ENCODE assay signal across 8 mouse cellular contexts in genomic region chr7:141902791-141903190, GRCm38 (mm10). TPM values are rescaled to one million over a fixed set of nuclear protein-coding genes. Genes with fewer than 3 reads are reported as not detected.
A peak's percentile ranks its signal among the peaks of the same experiment; 100 is the strongest.
DNase-seq lines count a peak whose midpoint lies in the region; ATAC-seq and TF ChIP-seq lines count a peak whose summit lies in the region.

No protein-coding gene starts in this region.

- H3K4me3 ChIP-seq in gastrocnemius, adult 2 months = peak overlapping the region; percentile 90
- H3K4me3 ChIP-seq in intestine, embryonic 16.5 days (ENCODE audit: low read length) = peak overlapping the region; percentile 88
- H3K4me3 ChIP-seq in myocyte = peak overlapping the region; percentile 72

- no peaks in the 10 kb centered on the region for H3K36me3 ChIP-seq in intestine, embryonic 16.5 days (ENCODE audit: control insufficient read depth, insufficient read depth, low read length)
- H3K36me3 ChIP-seq in myocyte (ENCODE audit: control insufficient read depth, insufficient read depth) = no peaks in the 10 kb centered on the region

- H3K4me2 ChIP-seq in intestine, embryonic 16.5 days (ENCODE audit: low read depth, low read length) = peak overlapping the region; percentile 80
- peak overlapping the region; percentile 58 for H3K4me2 ChIP-seq in myocyte (ENCODE audit: low read depth)

- H3K27me3 ChIP-seq in intestine, embryonic 16.5 days (replicated peaks; ENCODE audit: control insufficient read depth, insufficient read depth, low read length) = peaks cover 2% of the 10 kb centered on the region; the same call in 1 of the 2 replicates
- peaks cover 9% of the 10 kb centered on the region for H3K27me3 ChIP-seq in myocyte (ENCODE audit: control insufficient read depth, insufficient read depth, insufficient read length)

- DNase-seq in gastrocnemius, adult 2 months = no peak
- no peak for DNase-seq in gastrocnemius, adult 8-10 months (ENCODE audit: low spot score in 2 of 2)
- peak; percentile 62 to 69 for DNase-seq in right cerebral cortex, adult 2 months (ENCODE audit: low spot score in 2 of 2)
- DNase-seq in right cerebral cortex, postnatal 25 days = no peak
- DNase-seq in thymus, postnatal 10 days (ENCODE audit: low spot score in 2 of 2) = no peak

- H3K9ac ChIP-seq in intestine, embryonic 16.5 days (ENCODE audit: low read depth, low read length) = peak overlapping the region; percentile 74

- H3K9me3 ChIP-seq in intestine, embryonic 16.5 days (ENCODE audit: control insufficient read depth, low read length) = no peaks in the 10 kb centered on the region

- intact Hi-C loops in gastrocnemius, adult 2 months (cut with DNase I) = loop anchor here (10.0 kb wide), 1 partner anchor 192 kb away; the partner anchor contains the start of gene Dusp8

- TF ChIP-seq CTCF in gastrocnemius, adult 2 months (IDR thresholded peaks at IDR 0.05) = no peak

- TF ChIP-seq POLR2A in myocyte (IDR thresholded peaks at IDR 0.05; ENCODE audit: insufficient read length, low read depth) = no peak

- peak overlapping the region; percentile 92 for H3K27ac ChIP-seq in gastrocnemius, adult 2 months
- H3K27ac ChIP-seq in intestine, embryonic 16.5 days (ENCODE audit: low read length) = no peak overlapping the region

- peaks cover 15% of the 10 kb centered on the region for H3K4me1 ChIP-seq in intestine, embryonic 16.5 days (ENCODE audit: control insufficient read depth, insufficient read depth, low read length)

- 70% methylated on average over 4 of the region's 4 CpGs for WGBS in intestine, embryonic 16.5 days

- ATAC-seq in intestine, embryonic 16.5 days = no peak
- ATAC-seq in erythroid progenitor cell, adult 5-6 weeks (replicated peaks; ENCODE audit: low FRiP score, poor library complexity, severe bottlenecking) = no peak

- H3K79me2 ChIP-seq in myocyte (ENCODE audit: control insufficient read depth, insufficient read depth) = peaks cover 42% of the 10 kb centered on the region

- H3ac ChIP-seq in myocyte (ENCODE audit: control insufficient read depth, insufficient read length) = peak overlapping the region; percentile 66

TF ChIP-seq in myocyte, 11 proteins besides CTCF, POLR2A, EP300 and RAD21:
- TF ChIP-seq REST (IDR thresholded peaks at IDR 0.05; ENCODE audit: insufficient read depth, insufficient read length) = no peak
- no peak for TF ChIP-seq SRF (IDR thresholded peaks at IDR 0.05; ENCODE audit: control insufficient read depth, insufficient read length, low read depth)
- TF ChIP-seq MYOG (IDR thresholded peaks at IDR 0.05; ENCODE audit: control insufficient read depth in 1 of 3, insufficient read depth in 1 of 3, insufficient read length in 2 of 3, low read depth in 2 of 3) = no peak
- TF ChIP-seq MYOD1 (IDR thresholded peaks at IDR 0.05; ENCODE audit: control insufficient read depth in 1 of 3, insufficient read length in 2 of 3, low read depth in 2 of 3) = no peak
- no peak for TF ChIP-seq POLR2AphosphoS2 (IDR thresholded peaks at IDR 0.05; ENCODE audit: insufficient read length, low read depth)
- no peak for TF ChIP-seq USF1 (IDR thresholded peaks at IDR 0.05; ENCODE audit: low read depth)
- TF ChIP-seq TCF3 (IDR thresholded peaks at IDR 0.05; ENCODE audit: insufficient read length, low read depth) = no peak
- no peak for TF ChIP-seq TCF12 (IDR thresholded peaks at IDR 0.05; ENCODE audit: insufficient read depth, poor library complexity, severe bottlenecking)
- TF ChIP-seq CEBPB (IDR thresholded peaks at IDR 0.05; ENCODE audit: insufficient read depth, poor library complexity, severe bottlenecking) = no peak
- TF ChIP-seq E2F4 (IDR thresholded peaks at IDR 0.05; ENCODE audit: insufficient read depth) = no peak
- no peak for TF ChIP-seq MAX (IDR thresholded peaks at IDR 0.05; ENCODE audit: low read depth)

RNA-seq across cellular contexts. Expression of gene Tollip, which starts 15.5 kb away (rescaled TPM):
- 10 to 100 TPM; 31.8 to 33.0 TPM for total RNA-seq in gastrocnemius, adult 2 months (2021)
- total RNA-seq in gastrocnemius, adult 8-10 months (2022) = 10 to 100 TPM; 34.6 to 38.3 (median 34.9) TPM
- polyA plus RNA-seq in intestine, embryonic 16.5 days (2015; fragmentation: Nextera tagmentation; extraction: Ambion mirVana) = 51.1 and 55.5 TPM in 2 replicates
- 47.1 TPM for polyA plus RNA-seq in myocyte (2012; fragmentation: generic; extraction: Trizol)
- total RNA-seq in erythroid progenitor cell, adult 5-6 weeks (2015; ENCODE audit: low replicate concordance) = 45.0 and 61.6 TPM in 2 replicates
- total RNA-seq in erythroid progenitor cell, adult 5-6 weeks (2017; ENCODE audit: low replicate concordance) = 42.1 and 45.2 TPM in 2 replicates

RNA-seq across cellular contexts. Expression of gene Brsk2, which starts 46.8 kb away (rescaled TPM):
- under 1 TPM; 0.25 to 0.38 TPM for total RNA-seq in gastrocnemius, adult 2 months (2021)
- under 1 TPM in 1 of 4 experiments, not detected in 3; 0.10 TPM for total RNA-seq in gastrocnemius, adult 8-10 months (2022)
- polyA plus RNA-seq in intestine, embryonic 16.5 days (2015; fragmentation: Nextera tagmentation; extraction: Ambion mirVana) = 0.98 and 1.3 TPM in 2 replicates
- 0.05 TPM for polyA plus RNA-seq in myocyte (2012; fragmentation: generic; extraction: Trizol)
- total RNA-seq in erythroid progenitor cell, adult 5-6 weeks (2015; ENCODE audit: low replicate concordance) = not detected in 2 replicates
- total RNA-seq in erythroid progenitor cell, adult 5-6 weeks (2017; ENCODE audit: low replicate concordance) = 0.26 TPM in 1 of 2 replicates, not detected in the other

Comparison
In these comparisons a context has a peak if more than half of its experiments do, and no peak if none do; other contexts are left out.
1. DNase-seq: peak in right cerebral cortex, adult 2 months (2 of 2); none in gastrocnemius, adult 2 months (single experiment), gastrocnemius, adult 8-10 months (0 of 2), right cerebral cortex, postnatal 25 days (single experiment) and thymus, postnatal 10 days (0 of 2).
2. Peak in every context shown above with its lines, with median percentiles within 50 percentile points of each other: H3K4me3 ChIP-seq.